Mouse (Mus musculus) retina, adult 2 months (tissue): ENCODE data around the gene Pepd.
A peak's percentile ranks its signal among the peaks of the same experiment; 100 is the strongest.

ENCODE experiments used
- DNase-seq: peaks from one replicate; pipeline ENCODE4 v3.0.0-alpha.2; 2012; ENCODE audit warnings: low read depth, low spot score

The Pepd gene

GRCm38 (mm10) chr7:35055619-35056435 is 143.6 kb downstream of the Pepd start:
- no peak for DNase-seq

GRCm38 (mm10) chr7:35056436-35056864 is 144.3 kb downstream of the Pepd start, which contains the start of gene Cebpg:
Gene Cebpg (minus strand): TSS chr7:35056573.
- peak; percentile 85 for DNase-seq

GRCm38 (mm10) chr7:35056999-35057398 is 144.8 kb downstream of the Pepd start:
- DNase-seq = no peak

- no peak for DNase-seq
Observed at GRCm38 (mm10) chr7:35057569-35057968, 145.4 kb downstream of the Pepd start.

- DNase-seq = no peak
Observed at GRCm38 (mm10) chr7:35058329-35058728, 146.2 kb downstream of the Pepd start.

- DNase-seq = no peak
Observed at GRCm38 (mm10) chr7:35059467-35059866, 147.3 kb downstream of the Pepd start.

GRCm38 (mm10) chr7:35064286-35065258 is 152.4 kb downstream of the Pepd start:
- no peak for DNase-seq

GRCm38 (mm10) chr7:35065958-35066357 is 153.8 kb downstream of the Pepd start:
- no peak for DNase-seq

- DNase-seq = no peak
Observed at GRCm38 (mm10) chr7:35066640-35067212, 154.5 kb downstream of the Pepd start.

GRCm38 (mm10) chr7:35076645-35077044 is 164.5 kb downstream of the Pepd start:
- DNase-seq = no peak

GRCm38 (mm10) chr7:35080843-35081338 is 168.7 kb downstream of the Pepd start:
- DNase-seq = no peak

GRCm38 (mm10) chr7:35081406-35082104 is 169.4 kb downstream of the Pepd start:
- DNase-seq = no peak

GRCm38 (mm10) chr7:35084565-35085360 is 172.6 kb downstream of the Pepd start:
- no peak for DNase-seq

- DNase-seq = no peak
Observed at GRCm38 (mm10) chr7:35086271-35086861, 174.2 kb downstream of the Pepd start.

GRCm38 (mm10) chr7:35090550-35090949 is 178.4 kb downstream of the Pepd start:
- DNase-seq = no peak
